Mouse (Mus musculus) forebrain, embryonic 16.5 days (tissue): Measurements from ENCODE around the gene Gm364. TPM values are rescaled to one million over a fixed set of nuclear protein-coding genes. Genes with fewer than 3 reads are reported as not detected.

Source experiments
- ATAC-seq: fragments of 200-750 bp; cut with Nextera tagmentation; 2 replicates; pipeline ENCODE4 v1.8.0; 2017; ENCODE audit warnings: mild to moderate bottlenecking, moderate library complexity
- H3K27ac ChIP-seq: fragments of 300-500 bp; sonication (generic); 2 replicates; pipeline ENCODE4 v1.5.1; 2014; ENCODE audit warnings: low read length, control low read depth
- H3K27me3 ChIP-seq: fragments of 300-500 bp; sonication (generic); replicated peaks from 2 replicates; pipeline ENCODE4 v1.6.1; 2014; ENCODE audit warnings: low read length; ENCODE audit not compliant: control insufficient read depth, insufficient read depth
- H3K36me3 ChIP-seq: fragments of 300-500 bp; sonication (generic); 2 replicates; pipeline ENCODE4 v1.6.1; 2014; ENCODE audit not compliant: control insufficient read depth, insufficient read depth
- H3K4me1 ChIP-seq: fragments of 300-500 bp; sonication (generic); replicated peaks from 2 replicates; pipeline ENCODE4 v1.6.1; 2014; ENCODE audit warnings: low read length; ENCODE audit not compliant: control insufficient read depth, insufficient read depth
- H3K4me2 ChIP-seq: fragments of 300-500 bp; sonication (generic); 2 replicates; pipeline ENCODE4 v1.6.1; 2014; ENCODE audit warnings: mild to moderate bottlenecking, low read length, control low read depth
- H3K4me3 ChIP-seq: fragments of 300-500 bp; sonication (generic); replicated peaks from 2 replicates; pipeline ENCODE4 v1.5.1; 2014; ENCODE audit warnings: mild to moderate bottlenecking, low read length, control low read depth
- H3K9ac ChIP-seq: fragments of 300-500 bp; sonication (generic); replicated peaks from 2 replicates; pipeline ENCODE4 v1.6.1; 2014; ENCODE audit warnings: low read depth, low read length, control low read depth
- H3K9me3 ChIP-seq: fragments of 300-500 bp; sonication (generic); 2 replicates; pipeline ENCODE4 v1.6.1; 2016; ENCODE audit warnings: low read length; ENCODE audit not compliant: control insufficient read depth
- WGBS: fragments of 180-500 bp; shearing (Covaris S2); extraction: QIAGEN DNeasy Blood & Tissue Kit; methylation state at CpG from one replicate; pipeline ENCODE4 v1.1.7; 2014; 5-methylcytosine and 5-hydroxymethylcytosine counted together
- polyA plus RNA-seq: library from polyadenylated mRNA; unstranded; fragments of >200 nt; fragmentation: Nextera tagmentation; extraction: Ambion mirVana; gene quantifications from 2 replicates; pipeline ENCODE4 v1.2.1, GENCODE M21; 2015

Gm364 gene
- polyA plus RNA-seq, 1 experiment from 2014 or later = not detected

GRCm38 (mm10) chrX:57392367-57393246 lies 16.3 kb upstream of the Gm364 start, which contains the start of gene Rbmx:
Gene Rbmx (minus strand): TSS chrX:57393036.
- Histone ChIP-seq H3K36me3 (peaks cover 3% of the 10 kb centered on the region), H3K27ac (peak within 1 kb of the TSS; percentile 96), H3K4me3 (peak within 1 kb of the TSS; percentile 69), H3K4me1 (peaks cover 3% of the 10 kb centered on the region; the same call in 1 of the 2 replicates), H3K9ac (peak within 1 kb of the TSS; percentile 81), H3K27me3 (no peaks in the 10 kb centered on the region), H3K4me2 (peak within 1 kb of the TSS; percentile 54), H3K9me3 (no peaks in the 10 kb centered on the region)
- 20% methylated on average over 50 of the region's 50 CpGs for WGBS
- ATAC-seq = peak; percentile 96

- H3K27ac ChIP-seq = no peak overlapping the region
Observed at GRCm38 (mm10) chrX:57393412-57393811, 15.5 kb upstream of the Gm364 start.

DNA sequence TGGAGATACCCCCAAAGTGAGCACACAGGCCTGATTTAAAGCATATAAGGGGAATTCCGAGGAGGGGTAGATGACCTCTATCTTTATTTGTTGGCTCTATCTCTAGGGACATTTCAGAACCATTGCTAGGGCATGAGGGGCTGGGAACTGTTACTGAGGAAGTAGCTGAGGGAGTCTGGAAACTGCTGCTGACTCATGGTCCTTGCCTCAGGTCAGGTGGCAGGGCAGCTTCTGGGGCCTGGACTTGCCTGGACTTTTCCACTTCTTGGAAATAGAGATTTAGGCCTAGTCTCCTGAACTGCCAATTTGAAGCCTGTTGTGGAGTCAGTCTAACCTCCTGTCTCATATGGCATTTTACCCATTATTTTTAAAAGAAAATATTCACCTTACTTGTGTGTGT lies 7.6 kb upstream of the Gm364 start:
- WGBS = 84% methylated on average over 1 of the region's 1 CpGs
- no peak overlapping the region for H3K9ac ChIP-seq
- no peak for ATAC-seq

More at GRCm38 (mm10) chrX:57393412-57393811, 15.5 kb upstream of the Gm364 start:
- 26% methylated on average over 7 of the region's 7 CpGs for WGBS
- Histone ChIP-seq H3K4me3 (peak overlapping the region; percentile 24; the same call in 1 of the 2 replicates), H3K27me3 (no peaks in the 10 kb centered on the region), H3K36me3 (peaks cover 3% of the 10 kb centered on the region), H3K9ac (no peak overlapping the region; the same call in 1 of the 2 replicates), H3K9me3 (no peaks in the 10 kb centered on the region), H3K4me1 (peaks cover 3% of the 10 kb centered on the region; the same call in 1 of the 2 replicates), H3K4me2 (peak overlapping the region; percentile 49)
- peak; percentile 44 for ATAC-seq

DNA sequence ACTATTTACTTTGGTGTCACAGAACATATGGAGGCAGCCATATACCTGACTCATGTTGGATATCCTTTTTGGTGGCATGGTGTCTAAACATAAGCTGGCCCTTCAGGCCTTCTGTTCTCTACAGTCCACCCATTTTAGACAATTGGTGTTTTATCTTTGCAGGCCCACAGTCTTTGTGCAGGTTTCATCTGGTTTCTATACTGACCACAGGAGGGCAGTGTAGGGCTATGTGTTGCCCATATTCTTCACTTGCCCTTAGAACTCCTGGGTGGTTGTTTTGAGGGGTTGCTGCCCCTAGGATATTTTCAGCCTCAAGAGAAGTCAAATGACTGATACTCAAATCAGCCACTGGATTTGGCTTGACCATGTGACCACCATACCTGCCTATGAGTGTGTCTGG lies 5.3 kb upstream of the Gm364 start:
- Histone ChIP-seq H3K36me3 (no peaks in the 10 kb centered on the region), H3K9me3 (no peaks in the 10 kb centered on the region), H3K27me3 (no peaks in the 10 kb centered on the region), H3K9ac (no peak overlapping the region), H3K27ac (no peak overlapping the region), H3K4me3 (no peak overlapping the region), H3K4me1 (no peaks in the 10 kb centered on the region), H3K4me2 (no peak overlapping the region)
- no peak for ATAC-seq

More for the DNA sequence above, 7.6 kb upstream of the Gm364 start:
- H3K4me1 ChIP-seq = no peaks in the 10 kb centered on the region
- no peaks in the 10 kb centered on the region for H3K27me3 ChIP-seq
- H3K4me2 ChIP-seq = no peak overlapping the region
- H3K9me3 ChIP-seq = no peaks in the 10 kb centered on the region
- H3K36me3 ChIP-seq = no peaks in the 10 kb centered on the region
- H3K27ac ChIP-seq = no peak overlapping the region
- H3K4me3 ChIP-seq = no peak overlapping the region

- H3K36me3 ChIP-seq = no peaks in the 10 kb centered on the region
- ATAC-seq = no peak
- H3K9me3 ChIP-seq = no peaks in the 10 kb centered on the region
- no peak overlapping the region for H3K9ac ChIP-seq
- no peaks in the 10 kb centered on the region for H3K4me1 ChIP-seq
- 7% methylated on average over 2 of the region's 2 CpGs for WGBS
- no peaks in the 10 kb centered on the region for H3K27me3 ChIP-seq
- H3K27ac ChIP-seq = no peak overlapping the region
- no peak overlapping the region for H3K4me3 ChIP-seq
- no peak overlapping the region for H3K4me2 ChIP-seq
Observed at GRCm38 (mm10) chrX:57431610-57432009, 22.7 kb downstream of the Gm364 start.

DNA sequence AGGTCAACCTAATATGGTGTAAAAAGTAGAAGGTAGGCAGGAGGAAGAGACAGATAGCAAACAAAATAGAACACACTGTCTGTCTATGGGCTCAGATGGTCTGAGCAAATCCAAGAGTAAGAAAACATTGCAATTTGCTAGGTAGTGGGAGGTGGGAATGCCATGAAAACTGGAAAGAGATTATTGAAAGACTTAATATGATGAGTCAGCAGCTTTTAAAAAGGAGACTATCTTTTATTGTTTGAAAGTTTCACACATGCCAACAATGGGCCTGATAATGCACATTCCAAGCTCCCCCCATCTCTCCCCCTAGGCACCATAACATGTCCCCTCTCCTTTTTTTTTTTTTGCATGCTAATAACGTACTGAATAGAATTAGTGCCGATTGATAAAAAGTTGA lies 24.9 kb downstream of the Gm364 start:
- Histone ChIP-seq H3K36me3 (no peaks in the 10 kb centered on the region), H3K4me2 (no peak overlapping the region), H3K4me3 (no peak overlapping the region), H3K4me1 (no peaks in the 10 kb centered on the region), H3K9me3 (no peaks in the 10 kb centered on the region), H3K9ac (no peak overlapping the region), H3K27me3 (no peaks in the 10 kb centered on the region), H3K27ac (no peak overlapping the region)
- ATAC-seq = no peak
- WGBS = 86% methylated on average over 2 of the region's 2 CpGs

DNA sequence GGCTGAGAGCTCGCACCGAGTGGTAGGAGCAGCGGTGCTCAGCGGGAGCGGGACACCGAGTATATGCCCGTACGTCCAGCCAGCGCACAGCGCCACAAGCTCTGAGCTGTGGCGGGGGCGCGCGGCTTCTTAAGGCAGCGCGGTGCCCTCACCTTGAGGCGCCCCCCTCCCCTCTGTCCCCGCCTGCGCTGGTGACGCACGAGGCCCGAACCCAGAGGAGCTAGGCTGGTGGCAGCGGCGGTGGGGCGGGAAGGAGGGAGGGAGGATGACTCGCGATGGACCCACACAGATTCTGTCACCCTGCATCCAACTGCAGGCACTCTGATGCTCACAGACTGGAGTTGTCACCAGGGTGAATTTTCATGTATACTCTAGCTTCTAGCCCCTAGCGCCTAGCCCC lies 94.7 kb downstream of the Gm364 start, which contains the start of gene Gpr101:
Gene Gpr101 (minus strand): TSS at position 124 of the 400 bp plus-strand sequence.
- Histone ChIP-seq H3K27ac (no peak within 1 kb of the TSS), H3K9ac (peak within 1 kb of the TSS; percentile 41), H3K36me3 (no peaks in the 10 kb centered on the region), H3K9me3 (no peaks in the 10 kb centered on the region), H3K4me3 (peak within 1 kb of the TSS; percentile 43), H3K4me2 (peak within 1 kb of the TSS; percentile 68), H3K4me1 (no peaks in the 10 kb centered on the region), H3K27me3 (no peaks in the 10 kb centered on the region; the same call in 1 of the 2 replicates)
- WGBS = 16% methylated on average over 14 of the region's 28 CpGs
- peak; percentile 69; the same call in 1 of the 2 replicates for ATAC-seq

DNA sequence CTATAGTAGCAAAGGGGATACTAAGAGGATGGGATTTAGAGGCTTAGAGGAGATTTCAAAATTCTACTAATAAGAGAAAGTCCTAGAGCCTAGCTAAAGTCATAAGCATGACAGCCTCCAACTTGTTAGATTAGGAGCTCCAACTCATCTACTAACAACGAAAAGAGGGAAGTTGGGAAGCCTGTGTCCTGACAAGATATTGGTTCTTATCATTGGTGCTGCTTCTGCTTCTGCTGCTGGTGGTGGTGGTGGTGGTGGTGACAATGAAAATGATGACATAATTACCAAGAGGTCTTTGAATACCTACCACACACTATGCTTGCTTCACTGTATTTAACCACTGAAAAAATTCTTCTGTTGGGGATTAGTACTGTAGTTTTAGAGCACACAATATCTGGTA lies 97.3 kb downstream of the Gm364 start:
- Histone ChIP-seq H3K4me2 (no peak overlapping the region), H3K4me1 (no peaks in the 10 kb centered on the region), H3K9me3 (no peaks in the 10 kb centered on the region), H3K27ac (no peak overlapping the region), H3K4me3 (no peak overlapping the region), H3K36me3 (no peaks in the 10 kb centered on the region), H3K9ac (no peak overlapping the region), H3K27me3 (no peaks in the 10 kb centered on the region; the same call in 1 of the 2 replicates)
- WGBS = 88% methylated on average over 1 of the region's 1 CpGs
- ATAC-seq = no peak
